Mouse (Mus musculus) adrenal gland, adult 8-10 months (tissue): ENCODE measurements around the gene Tekt5. TPM values are rescaled to one million over a fixed set of nuclear protein-coding genes. Genes with fewer than 3 reads are reported as not detected.

ENCODE experiments used
- DNase-seq: peaks from one replicate; pipeline ENCODE4 v3.0.0; 2022
- total RNA-seq, 4 experiments: library from RNA; stranded (reverse); gene quantifications; 2 replicates each; pipeline ENCODE4 v1.2.4; 2022

The Tekt5 gene
- total RNA-seq, 4 experiments from 2014 or later: not detected

DNA sequence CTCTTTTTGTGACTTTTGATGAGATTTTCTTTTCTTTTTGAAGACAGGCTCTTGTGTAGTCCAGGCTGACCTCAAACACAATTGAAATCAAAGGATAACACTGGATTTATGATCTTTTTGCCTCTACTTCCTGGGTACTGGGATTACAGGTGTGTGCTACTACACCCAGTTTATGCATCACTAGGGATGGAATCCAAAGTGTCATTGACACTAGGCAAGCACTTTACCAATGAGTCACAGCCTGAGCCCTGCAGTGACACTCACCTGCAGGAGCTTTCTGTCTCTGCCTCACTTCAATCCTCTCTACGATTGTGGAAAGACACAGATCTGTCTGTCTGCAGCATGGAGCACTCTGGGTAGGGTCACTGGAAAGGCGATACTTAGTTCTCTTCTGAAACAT, 59.3 kb downstream of the Tekt5 start:
- no peak for DNase-seq

DNA sequence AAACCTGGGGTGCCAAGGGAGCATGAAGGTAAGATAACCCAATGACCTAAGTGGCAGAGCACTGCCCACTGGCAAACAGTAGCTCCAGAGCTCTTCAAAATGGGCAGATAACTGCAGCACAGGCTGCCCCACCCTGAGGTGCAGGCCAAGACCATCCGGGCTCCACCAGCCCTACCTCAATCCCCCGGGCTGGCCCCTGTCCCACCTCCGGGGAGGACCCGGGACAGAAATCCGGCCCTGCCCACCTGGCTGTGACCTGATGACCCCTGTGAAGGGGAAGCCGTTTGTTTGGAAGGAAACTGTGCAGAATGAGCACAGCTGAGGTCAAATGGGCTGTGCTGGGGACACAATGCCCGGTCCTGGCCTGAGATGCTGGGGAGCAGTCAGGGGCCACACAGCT, 62.6 kb downstream of the Tekt5 start:
- no peak for DNase-seq

DNA sequence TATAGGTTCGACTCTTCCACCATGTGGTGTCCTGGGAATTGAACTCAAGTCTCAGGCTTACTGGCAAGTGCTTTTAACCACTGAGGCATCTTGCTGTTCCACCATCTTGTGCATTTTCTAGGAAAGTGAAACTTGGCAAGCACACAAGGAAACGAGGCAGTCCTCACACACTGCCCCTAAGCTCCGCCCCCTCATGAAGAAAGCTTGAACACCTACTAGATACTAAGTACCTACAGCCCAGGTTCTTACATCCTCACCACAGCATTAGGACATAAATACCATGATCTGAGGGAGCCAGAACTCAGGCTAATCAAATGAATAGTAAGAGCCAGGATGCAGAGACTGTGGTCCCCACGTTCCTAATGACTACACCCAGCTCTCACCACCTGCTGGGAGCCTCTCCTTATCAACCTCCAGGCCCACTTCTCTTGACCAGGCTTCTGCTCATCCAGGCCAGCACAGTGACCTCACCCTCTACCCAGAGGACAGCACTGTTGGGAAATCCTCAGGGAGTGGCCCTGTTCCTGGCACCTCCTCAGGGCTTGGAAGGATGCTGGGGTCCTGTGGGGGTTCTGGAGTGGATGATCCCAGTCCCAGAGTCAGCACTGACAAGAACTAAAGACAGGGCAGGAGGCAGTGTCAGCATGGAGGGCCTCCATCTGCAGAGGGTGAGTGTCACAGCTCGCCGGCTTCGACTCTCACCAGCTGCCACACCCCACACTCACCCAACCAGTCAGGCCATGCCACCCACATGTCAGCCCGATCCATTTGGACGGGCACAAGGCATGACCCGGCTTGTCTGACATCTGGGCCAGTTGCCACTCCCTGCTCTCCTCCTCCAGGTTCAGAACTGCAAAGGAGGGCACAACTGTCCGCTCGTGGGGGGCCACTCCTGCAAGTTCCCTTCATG, 64.4 kb downstream of the Tekt5 start:
- DNase-seq: no peak

DNA sequence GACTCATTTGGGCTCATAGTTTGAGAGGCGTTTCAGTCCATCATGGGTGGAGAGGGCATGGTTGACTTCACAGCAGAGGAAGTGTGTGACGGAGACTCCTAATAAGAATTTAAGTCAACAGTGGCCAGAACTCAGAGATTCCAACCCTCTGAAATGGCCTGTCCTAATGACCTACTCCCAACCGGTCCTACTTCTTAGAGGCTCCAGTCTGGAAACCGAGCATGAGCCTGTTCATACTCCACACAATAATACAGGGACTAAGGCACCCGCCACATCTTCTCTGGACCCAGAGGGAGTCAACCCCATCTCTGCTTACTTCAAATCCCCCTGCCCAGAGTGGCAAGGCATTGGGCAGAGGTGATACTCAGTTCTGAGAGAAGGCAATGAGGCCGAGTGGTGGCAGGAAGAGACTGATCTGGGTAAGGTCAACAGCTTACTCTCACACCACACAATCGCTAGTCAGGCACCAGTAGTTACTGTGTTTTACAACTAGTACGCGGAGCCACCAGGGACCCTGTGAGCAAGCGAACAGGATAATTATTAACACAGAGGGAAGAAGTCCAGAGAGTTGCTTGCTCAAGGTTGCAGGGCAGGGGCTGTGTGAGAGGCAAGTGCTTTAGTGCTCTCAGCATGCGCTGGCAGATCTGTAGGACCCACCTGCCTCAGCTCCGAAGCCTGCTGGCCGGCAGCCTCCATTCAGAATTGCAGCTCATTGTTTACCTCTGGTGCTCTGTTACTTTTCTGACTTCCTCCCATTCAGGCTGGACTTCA, 67.5 kb downstream of the Tekt5 start:
- no peak for DNase-seq

DNA sequence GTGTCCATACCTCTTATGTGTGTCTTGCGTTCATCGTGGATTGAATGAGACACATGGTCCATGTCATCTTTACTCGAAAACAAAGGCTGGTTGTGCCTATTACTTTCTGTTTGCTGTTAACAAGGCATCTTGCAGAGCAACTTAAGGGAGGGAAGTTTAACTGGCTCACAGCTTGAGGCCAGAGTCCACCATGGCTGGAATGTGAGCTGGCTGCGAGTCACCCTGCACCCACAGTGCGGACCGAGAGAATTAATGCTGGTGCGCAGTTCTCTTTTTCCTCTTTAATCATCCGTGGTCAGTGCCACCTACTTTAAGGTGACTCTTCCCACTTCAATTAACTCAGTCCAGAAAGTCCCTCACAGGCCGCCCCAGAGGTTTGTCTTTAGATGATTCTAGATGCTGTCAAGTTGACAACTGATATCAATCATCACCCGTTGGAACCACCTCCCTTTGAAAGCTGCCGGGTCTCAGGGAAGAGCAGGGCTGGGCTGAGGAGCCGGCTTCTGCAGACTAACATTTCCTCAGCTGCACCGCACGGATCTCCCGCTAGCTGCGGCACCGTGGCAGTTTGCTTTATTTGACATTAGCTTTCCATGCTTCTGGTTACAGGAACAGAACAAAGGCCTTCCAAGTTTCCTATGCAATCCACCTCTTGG, 75.2 kb downstream of the Tekt5 start:
- DNase-seq: no peak

DNA sequence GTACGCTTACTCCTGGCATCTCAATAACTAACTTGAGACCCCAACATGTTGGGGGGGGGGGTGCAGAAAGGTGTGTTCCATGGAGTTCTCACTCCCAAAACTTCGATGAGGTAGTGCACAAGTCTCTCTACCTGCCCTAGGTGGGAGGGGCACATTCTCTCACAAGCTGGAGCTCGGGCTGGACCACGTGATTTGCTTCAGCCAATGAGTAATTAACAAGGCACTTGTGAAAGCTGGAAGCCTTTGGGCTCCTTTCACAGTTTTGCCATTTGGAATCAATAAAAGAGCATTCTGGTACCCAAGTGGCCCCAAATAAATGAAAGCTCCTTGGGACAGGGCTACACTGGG, 78.1 kb downstream of the Tekt5 start:
- no peak for DNase-seq

DNA sequence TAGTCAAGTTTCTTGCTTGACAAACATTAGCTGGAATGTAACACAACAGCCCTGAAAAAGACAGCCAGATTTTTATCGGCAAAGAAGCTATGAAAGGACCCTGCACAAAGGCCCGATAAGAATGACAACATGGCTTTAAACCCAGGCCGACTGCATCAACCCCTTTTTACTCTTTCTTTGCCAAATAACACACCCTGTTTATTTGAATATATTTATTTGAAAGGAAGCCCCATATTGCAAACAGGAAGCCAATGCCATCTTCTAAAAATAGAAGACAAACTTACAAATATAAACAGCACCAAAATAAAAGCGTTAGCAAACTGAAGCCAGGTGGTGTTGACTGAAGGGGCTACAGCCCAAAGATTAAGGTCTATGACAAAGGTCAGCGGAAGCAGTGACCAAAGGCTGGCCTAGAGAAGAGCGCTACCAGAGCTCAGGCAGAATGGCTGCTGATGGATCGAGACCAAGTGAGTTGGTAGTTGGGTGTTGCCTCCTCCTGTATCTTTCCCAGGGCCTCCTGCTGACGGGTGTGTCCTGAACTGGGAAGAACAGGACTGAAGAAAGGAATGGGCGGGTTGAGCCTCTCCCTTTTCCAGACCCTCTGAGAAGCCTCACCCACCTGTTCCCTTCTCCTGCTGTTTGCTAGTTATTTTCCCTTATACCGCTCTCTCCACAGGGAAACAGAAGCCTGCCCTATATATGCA, 78.6 kb downstream of the Tekt5 start:
- DNase-seq: no peak

DNA sequence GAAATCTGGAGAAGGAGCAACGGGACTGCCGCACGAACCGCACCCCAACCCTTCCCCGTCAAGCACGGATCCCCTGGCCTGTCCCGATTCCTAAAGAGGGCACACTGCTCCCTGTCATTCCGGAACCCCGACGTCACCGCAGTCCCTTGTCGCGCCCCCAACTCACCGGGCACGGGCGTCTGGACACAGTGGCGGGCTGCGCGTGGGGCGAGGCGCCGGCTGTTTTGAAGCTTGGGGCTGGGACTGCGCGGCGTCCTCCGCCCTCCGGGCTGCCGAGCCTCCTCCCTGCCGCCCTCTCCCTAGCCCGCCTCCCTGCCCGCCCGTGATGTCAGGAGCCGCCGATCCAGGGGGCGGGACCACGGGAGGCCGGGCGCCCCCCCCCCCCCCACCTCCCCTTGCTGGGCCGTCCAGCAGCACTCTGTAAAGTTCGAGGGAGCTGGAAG, 81.6 kb downstream of the Tekt5 start, which contains the start of gene Emp2:
TSS of gene Emp2 (minus strand) at position 323 of the 443 bp plus-strand sequence.
- peak; percentile 19 for DNase-seq

DNA sequence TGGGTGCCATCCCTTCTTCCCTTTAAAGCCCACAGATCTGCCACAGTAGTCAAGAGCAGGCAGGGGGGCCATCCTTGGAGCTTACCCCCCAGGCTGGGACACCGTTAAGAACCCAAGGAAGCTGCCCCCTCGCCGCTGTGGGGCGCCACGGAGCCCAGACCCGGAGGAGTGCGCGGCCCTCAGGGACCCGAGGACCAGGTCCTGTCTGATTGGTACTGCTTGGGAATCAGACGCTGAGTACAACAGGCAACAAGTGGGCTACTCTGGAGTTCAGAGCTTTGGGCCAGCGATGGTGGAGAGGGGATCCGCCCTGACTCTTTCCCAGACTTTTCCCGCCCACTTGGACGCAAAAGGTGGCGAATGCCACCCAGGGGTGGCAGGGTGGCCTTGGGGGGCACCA, 82.1 kb downstream of the Tekt5 start:
- no peak for DNase-seq

DNA sequence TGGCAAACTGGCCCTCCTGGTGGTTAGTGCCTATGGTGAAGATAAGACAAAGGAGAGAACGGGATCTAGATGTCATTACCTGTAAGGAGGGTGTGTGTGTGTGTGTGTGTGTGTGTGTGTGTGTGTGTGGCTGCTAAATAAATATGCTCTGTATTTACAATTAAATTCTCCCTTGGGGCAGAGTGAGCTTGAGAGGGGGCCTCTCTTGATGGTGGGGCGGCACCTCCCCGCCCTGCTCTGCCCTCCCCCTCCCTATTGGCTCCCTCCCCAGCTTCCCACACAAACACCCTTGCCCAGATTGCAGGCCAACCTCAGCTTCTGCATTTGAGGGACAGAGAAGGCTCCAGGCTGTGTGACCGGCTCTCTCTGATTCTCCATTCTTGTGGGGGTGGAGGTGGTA, 83.3 kb downstream of the Tekt5 start:
- no peak for DNase-seq

DNA sequence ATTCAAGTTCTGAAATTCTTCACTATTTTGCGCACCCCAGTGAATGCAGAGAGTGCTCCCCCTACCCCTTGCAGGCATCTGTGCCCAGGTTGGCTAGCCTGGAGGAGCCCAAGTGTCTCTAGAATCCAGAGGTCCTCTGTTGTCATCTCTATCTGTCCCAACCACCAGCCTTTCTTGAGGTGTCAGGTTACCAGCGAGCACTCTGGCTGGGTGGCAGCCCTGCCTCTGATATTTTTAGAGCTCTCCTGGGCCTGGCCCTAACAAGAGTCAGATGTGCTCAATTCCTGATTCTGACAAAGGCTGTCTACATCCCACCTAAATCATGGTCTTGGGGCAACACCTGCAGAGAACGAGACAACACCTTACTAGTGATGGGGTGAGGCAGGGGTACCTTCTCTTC, 84.2 kb downstream of the Tekt5 start:
- DNase-seq: no peak

DNA sequence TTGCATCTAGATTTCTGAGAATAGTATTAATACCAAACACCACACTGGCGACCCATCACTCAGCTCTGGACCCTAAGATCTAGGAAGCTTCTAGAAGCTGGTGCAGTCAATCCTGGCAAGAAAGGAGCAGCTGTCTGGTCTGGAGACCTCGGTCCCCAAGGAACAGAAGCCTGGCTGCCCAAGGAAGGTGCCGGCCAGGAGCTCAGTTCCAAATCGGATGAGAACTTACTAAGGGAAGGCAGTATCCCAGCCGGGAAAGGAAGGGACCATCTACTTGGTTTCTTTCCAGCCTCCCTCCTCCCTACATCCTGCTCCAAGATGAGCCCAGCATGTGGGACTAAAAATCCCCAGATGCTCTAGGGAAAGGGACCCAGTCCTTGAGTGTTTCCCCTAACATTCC, 84.8 kb downstream of the Tekt5 start:
- DNase-seq: no peak

Other genes with a start within 250 kb of the Tekt5 start
- not detected for gene Rpl39l, start 225.3 kb downstream of the Tekt5 start, total RNA-seq
- 1 to 10 TPM in 3 of 4 experiments, under 1 TPM in 1; 0.89 to 1.7 (median 1.4) TPM for gene Atf7ip2, start 202.8 kb downstream of the Tekt5 start, total RNA-seq
- 1 to 10 TPM; 4.9 to 7.5 (median 6.0) TPM for gene Emp2, start 81.5 kb downstream of the Tekt5 start, total RNA-seq
- 10 to 100 TPM; 25.7 to 32.1 (median 28.4) TPM for gene Nubp1, start 16.5 kb upstream of the Tekt5 start, total RNA-seq
- gene Tvp23a, start 51.9 kb upstream of the Tekt5 start, total RNA-seq: 1 to 10 TPM; 1.5 to 3.6 (median 3.2) TPM
- 1 to 10 TPM; 1.8 to 6.0 (median 4.7) TPM for gene Ciita, start 84.6 kb upstream of the Tekt5 start, total RNA-seq
- 10 to 100 TPM; 21.3 to 29.9 (median 25.9) TPM for gene Dexi, start 147.6 kb upstream of the Tekt5 start, total RNA-seq
- 10 to 100 TPM; 37.2 to 55.9 (median 51.3) TPM for gene Clec16a, start 149.8 kb upstream of the Tekt5 start, total RNA-seq